Mouse (Mus musculus) E14TG2a.4 (cell line): ENCODE data around the gene 1700001F09Rik.
"Not testable (repeated sequence)": the region's sequence is repeated elsewhere in the genome, so short reads cannot be mapped to it uniquely, and the experiment has no call there.

Source experiments
- H3K27me3 ChIP-seq: 2 replicates; pipeline ENCODE4 v1.6.1; 2014; ENCODE audit warnings: low read length, control low read depth; ENCODE audit not compliant: insufficient read depth
- H3K36me3 ChIP-seq: 2 replicates; pipeline ENCODE4 v1.6.1; 2014; ENCODE audit warnings: low read length, control low read depth; ENCODE audit not compliant: insufficient read depth
- H3K4me1 ChIP-seq: replicated peaks from 2 replicates; pipeline ENCODE4 v1.6.1; 2014; ENCODE audit warnings: low read depth, low read length, control low read depth
- H3K4me3 ChIP-seq: replicated peaks from 2 replicates; pipeline ENCODE4 v1.5.1; 2014; ENCODE audit warnings: mild to moderate bottlenecking, low read length
- H3K9me3 ChIP-seq: 2 replicates; pipeline ENCODE4 v1.6.1; 2014; ENCODE audit warnings: low read length, control low read depth

Gene 1700001F09Rik

DNA sequence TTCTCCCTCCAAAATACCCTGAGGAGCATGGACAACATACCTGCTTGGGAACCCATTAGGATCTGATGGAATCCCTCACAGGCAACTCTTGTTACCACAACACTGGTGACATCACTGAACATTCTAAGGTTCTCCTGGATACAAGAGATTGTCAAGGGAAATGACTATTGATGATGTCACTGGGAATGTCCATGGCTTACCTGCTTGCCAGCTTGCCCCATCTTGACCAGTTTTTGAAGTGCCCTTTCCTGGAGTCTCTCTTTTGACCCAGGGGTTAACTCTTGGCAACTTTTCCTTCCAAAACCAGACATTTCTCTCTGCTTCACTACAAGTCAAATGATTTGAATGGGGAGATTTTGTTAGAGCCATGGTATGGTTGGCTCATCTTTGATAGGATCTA, at the start of gene 1700001F09Rik:
TSS of gene 1700001F09Rik (minus strand) at position 101 of the 400 bp plus-strand sequence.
- H3K9me3 ChIP-seq, H3K4me1 ChIP-seq, H3K27me3 ChIP-seq, H3K36me3 ChIP-seq, H3K4me3 ChIP-seq: not testable (repeated sequence)

DNA sequence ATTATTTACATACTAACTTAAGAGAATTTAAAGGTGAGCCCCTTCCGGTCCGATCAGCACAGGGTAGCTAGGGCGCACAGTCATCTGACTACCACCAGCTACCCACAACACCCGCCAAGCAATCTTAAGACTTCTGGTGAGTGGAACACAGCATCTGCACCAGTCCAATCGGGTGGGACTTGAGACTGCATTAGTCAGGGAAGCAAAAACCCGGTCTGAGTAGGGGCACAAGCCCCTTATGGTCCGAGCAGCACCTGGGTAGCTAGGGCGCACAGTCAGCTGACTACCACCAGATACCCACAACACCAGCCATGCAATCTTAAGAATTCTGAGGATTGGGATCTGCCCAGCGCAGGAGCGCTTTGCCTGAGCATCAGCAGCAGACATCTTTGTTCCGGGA, 14.1 kb upstream of the 1700001F09Rik start:
- H3K4me3 ChIP-seq: peak overlapping the region; percentile 68
- H3K27me3 ChIP-seq, H3K4me1 ChIP-seq, H3K36me3 ChIP-seq, H3K9me3 ChIP-seq: not testable (repeated sequence)

DNA sequence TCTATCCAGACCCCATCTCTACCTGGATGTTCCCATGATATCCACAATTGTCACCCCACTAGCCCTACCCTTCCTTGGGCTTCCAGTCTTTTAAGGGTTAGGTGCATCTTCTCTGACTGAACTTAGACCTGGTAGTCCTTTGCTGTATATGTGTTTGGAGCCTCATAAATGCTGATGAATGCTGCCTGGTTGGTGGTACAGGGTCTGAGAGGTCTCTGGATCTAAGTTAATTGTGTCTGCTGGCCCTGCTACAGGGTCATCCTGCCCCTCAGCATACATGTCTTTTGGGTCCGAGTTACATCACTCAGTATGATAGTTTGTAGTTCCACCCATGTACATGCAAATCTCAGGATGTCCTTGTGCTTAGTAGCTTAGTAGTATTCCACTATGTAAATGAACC, 11.6 kb upstream of the 1700001F09Rik start:
- H3K27me3 ChIP-seq, H3K9me3 ChIP-seq, H3K4me3 ChIP-seq, H3K4me1 ChIP-seq, H3K36me3 ChIP-seq: not testable (repeated sequence)

DNA sequence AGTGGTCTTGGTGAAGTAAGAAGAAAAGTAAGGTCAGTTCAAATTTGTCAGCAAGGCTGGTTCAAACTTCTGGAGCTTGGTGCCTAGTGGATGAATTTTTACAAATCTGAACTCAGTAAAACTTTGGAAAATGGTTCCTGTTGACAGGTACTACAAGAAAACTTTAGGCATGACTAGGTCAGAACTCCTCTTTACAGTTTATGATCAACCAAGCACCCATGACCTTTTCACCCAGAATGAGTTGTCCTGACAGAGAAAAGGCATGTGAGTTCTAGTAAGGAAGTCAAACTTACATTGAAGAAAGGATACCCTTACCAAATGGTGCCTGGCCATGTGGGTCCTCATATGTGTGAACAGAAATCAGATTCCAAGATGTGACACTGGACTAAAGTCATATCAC, 9.9 kb upstream of the 1700001F09Rik start:
- H3K27me3 ChIP-seq, H3K4me1 ChIP-seq, H3K36me3 ChIP-seq, H3K4me3 ChIP-seq, H3K9me3 ChIP-seq: not testable (repeated sequence)

DNA sequence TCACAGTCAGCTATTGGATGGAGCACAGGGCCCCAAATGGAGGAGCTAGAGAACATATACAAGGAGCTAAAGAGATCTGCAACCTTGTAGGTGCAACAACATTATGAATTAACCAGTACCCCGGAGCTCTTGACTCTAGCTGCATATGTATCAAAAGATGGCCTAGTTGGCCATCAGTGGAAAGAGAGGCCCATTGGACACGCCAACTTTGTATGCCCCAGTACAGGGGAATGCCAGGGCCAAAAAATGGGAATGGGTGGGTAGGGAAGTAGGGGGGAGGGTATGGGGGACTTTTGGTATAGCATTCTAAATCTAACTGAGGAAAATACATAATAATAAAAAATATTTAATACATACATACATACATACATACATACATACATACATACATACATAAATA, 5.3 kb upstream of the 1700001F09Rik start:
- not testable (repeated sequence) for H3K4me1 ChIP-seq, H3K27me3 ChIP-seq, H3K9me3 ChIP-seq, H3K36me3 ChIP-seq, H3K4me3 ChIP-seq

DNA sequence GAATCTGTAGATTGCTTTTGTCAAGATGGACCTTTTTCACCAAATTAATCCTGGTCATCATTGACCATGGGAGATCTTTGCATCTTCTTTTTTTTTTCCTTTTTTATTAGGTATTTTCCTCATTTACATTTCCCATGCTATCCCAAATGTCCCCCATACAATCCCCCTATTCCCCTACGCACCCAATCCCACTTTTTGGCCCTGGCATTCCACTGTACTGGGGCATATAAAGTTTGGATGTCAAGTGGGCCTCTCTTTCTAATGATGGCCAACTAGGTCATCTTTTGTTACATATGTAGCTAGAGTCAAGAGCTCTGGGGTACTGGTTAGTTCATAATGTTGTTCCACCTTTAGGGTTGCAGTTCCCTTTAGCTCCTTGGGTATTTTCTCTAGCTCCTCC, 10.0 kb downstream of the 1700001F09Rik start:
- not testable (repeated sequence) for H3K27me3 ChIP-seq, H3K9me3 ChIP-seq, H3K4me3 ChIP-seq, H3K36me3 ChIP-seq, H3K4me1 ChIP-seq

DNA sequence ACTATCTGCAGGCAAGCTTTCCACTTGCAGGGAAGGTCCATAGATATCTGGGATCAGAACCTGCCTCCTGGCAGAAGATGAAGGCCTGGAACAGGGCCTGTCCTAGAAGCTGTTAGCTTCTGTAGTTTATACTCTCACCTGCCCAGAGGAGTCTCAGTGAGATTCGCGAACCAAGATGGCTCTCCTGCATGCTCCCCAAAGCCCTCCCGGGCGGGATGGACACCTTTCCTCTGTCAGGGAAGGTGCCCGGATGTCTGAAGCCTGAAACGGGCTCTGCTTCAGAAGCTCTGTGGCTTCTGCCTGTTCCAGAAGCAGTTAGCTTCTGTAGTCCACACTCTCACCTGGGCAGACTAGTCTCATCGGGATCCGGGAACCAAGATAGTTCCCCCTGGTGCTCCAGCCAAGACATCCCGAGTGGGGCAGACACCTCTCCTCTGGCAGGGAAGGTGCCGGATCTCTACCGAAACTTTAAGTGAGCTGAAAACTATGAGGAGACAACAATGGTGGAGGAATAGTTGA, 16.2 kb downstream of the 1700001F09Rik start:
- not testable (repeated sequence) for H3K36me3 ChIP-seq, H3K27me3 ChIP-seq, H3K4me1 ChIP-seq, H3K4me3 ChIP-seq
- H3K9me3 ChIP-seq: peaks cover 28% of the 10 kb centered on the region

DNA sequence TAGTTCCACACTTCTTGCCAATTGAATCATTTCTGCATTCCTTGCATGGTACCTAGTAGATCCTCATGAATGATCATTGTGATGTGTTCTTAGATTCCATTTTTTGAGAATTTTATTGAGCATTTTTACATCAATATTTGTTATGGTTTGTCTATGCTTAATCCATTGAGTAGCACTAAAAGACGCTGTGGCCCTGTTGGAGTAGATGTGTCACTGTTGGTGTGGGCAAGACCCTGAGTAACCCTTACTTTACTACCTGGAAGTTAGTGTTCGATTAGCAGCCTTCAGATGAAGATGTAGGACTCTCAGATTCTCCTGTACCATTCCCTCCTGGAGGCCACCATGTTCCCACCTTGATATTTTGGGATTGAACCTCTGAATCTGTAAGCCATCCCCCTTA, 19.0 kb downstream of the 1700001F09Rik start:
- not testable (repeated sequence) for H3K36me3 ChIP-seq, H3K4me1 ChIP-seq, H3K4me3 ChIP-seq, H3K27me3 ChIP-seq
- peaks cover 35% of the 10 kb centered on the region for H3K9me3 ChIP-seq

DNA sequence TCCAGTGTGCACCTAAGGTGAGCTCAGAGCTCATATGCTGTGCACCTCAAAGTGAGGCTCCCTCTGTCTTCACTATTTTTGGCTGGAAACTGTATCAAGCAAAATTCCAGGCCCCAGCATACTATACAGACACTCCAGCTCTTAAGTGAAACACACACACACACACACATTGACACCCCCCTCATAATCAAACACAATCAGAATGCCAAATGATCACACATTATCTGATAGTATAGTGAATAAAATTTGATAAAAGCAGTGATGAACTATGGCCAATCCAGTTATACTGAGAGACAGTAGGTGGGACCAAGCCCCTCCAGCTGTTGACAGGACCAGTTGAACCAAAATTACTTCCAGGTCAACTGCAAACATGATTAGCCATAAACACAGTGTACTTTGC, 28.1 kb downstream of the 1700001F09Rik start:
- not testable (repeated sequence) for H3K9me3 ChIP-seq, H3K4me3 ChIP-seq, H3K36me3 ChIP-seq, H3K27me3 ChIP-seq, H3K4me1 ChIP-seq

DNA sequence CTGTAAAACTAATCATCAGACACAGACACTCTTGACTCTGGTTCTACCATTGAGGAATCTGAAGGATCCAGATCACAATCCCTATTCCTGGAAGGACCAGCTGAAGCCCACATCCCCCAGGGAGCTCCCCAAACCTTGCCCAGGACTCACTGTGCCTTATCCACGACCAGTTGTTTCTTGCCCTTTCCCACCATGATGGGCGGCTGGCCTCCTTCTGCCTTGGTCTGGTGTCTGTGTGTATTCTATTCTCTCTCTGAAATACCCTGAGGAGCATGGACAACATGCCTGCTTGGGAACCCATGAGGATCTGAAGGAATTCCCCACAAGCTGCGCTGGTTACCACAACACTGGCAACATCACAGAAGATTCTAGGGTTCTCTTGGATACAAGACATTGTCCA, 54.1 kb downstream of the 1700001F09Rik start, which contains the start of gene Gm8127:
TSS of gene Gm8127 (minus strand) at position 330 of the 400 bp plus-strand sequence.
- H3K9me3 ChIP-seq, H3K36me3 ChIP-seq, H3K4me1 ChIP-seq, H3K4me3 ChIP-seq, H3K27me3 ChIP-seq: not testable (repeated sequence)
